Mouse (Mus musculus) ES-Bruce4 (cell line): ENCODE measurements around the gene Klc3.

Experiments
- CTCF ChIP-seq: IDR thresholded peaks from one replicate; pipeline ENCODE4 v1.8.1; 2011; ENCODE audit warnings: low read depth, low read length
- EP300 ChIP-seq: IDR thresholded peaks from 2 replicates; pipeline ENCODE4 v1.6.1; 2011; ENCODE audit warnings: low read depth, low read length; ENCODE audit not compliant: insufficient read depth
- POLR2A ChIP-seq: IDR thresholded peaks from one replicate; pipeline ENCODE4 v1.8.1; 2011; ENCODE audit warnings: low read length; ENCODE audit not compliant: insufficient read depth

DNA sequence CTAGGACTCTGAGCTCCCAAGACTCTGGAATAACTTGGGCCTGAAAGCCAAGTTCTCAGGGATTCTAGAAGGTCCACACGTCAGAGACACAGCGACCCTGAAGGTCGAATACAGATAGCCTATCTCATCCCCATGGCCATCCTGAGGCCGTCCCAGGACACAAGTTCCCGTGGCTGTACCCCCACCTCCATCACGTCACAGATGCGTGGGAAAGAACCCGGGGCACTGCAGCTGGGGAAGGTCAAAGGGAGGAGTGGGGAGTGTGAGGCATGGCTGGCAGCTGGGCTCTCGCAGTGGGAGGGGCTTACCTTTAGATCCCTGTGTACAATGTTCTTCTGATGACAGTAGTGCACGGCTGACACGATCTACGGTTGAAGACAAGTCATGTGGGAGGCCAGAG, 40.9 kb upstream of the Klc3 start:
- TF ChIP-seq EP300, result no peak
- no peak for TF ChIP-seq CTCF
- TF ChIP-seq POLR2A, result no peak
